Mouse (Mus musculus): ENCODE results near the gene Zfp873.
"Not testable (repeated sequence)": the region's sequence is repeated elsewhere in the genome, so short reads cannot be mapped to it uniquely, and the experiment has no call there.

Zfp873 gene

DNA sequence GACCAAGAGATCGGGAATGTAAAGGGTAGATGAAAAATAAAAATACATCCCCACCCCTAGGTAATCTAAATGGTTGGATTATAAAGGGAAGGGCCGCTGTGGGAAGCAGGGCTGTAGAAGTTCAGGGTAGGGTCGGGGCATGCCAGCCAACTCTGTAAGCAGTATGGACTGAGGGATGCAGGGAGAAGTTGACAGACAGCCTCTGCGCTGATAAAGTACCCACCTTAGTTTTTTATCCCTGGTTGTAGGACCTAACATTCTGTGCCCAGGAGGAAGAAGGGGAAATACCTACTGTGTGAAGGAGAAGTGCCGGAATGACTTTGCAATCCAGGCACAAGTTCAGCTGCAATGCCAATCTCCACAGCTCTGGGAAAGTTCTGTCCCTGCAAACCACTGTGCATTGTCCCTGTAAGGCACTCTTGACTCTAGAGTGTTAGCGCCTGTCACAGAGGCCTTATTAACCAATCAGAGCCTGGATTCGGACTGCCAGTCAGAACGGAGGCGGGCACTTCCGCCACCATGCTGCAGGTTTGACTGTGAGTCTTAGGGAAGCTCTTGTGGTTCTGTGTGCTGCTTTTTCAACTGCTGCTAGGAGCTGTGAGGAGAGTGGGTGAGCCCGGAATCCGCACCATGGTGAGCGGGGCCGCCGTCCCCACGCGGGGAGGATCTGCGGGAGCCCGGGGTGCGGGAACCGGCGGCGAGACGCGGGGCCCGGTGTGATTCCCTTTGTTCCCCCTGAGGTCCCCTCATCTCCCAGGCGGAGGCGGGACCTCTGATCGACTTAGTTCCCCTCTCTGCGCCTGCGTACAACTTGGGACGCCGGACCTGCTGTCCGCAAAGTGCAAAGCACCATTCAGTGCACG is at the start of gene Zfp873:
TSS of gene Zfp873 (plus strand) at position 527 of the 863 bp plus-strand sequence.
- no peak for TF ChIP-seq GATA4 (IDR thresholded peaks at IDR 0.05; ENCODE audit: insufficient replicate concordance, low read length)

DNA sequence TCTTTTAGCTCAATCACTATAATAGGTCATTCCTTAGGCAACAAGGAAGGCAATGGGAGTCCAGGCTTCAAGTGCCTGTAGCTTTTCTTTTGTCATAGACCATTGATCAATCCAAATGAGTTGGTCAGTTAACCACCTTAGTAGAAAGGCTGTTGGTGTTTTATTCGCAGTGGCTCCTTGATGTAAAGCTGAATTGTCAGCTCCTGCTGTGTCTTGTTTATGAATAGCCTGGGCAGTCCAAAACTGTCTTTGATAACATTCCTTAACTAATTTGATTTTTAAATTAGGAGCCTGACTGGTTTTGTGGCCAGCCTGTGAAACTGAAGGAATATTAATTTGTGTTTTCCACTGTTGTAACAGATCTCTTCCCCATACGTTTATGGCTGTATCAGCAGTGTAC is 5.7 kb upstream of the Zfp873 start:
- TF ChIP-seq GATA4 (IDR thresholded peaks at IDR 0.05; ENCODE audit: insufficient replicate concordance, low read length), result no peak

DNA sequence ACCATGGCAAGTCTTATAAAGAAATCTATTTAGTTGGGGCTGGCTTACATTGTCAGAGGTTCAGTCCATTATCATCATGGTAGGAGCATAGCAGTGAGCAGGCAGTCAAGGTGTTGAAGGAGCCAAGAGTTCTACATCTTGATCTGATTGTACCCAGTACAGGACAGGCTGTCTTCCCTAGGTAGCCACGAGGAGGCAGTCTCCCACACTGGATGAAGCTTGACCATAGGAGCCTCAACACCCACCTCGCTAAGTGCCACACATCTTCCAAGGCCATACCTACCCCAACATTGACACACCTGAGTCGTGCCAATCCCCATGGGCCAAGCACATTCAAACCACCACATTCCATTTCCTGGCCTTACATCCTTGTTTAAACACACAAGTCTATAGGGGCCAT is 1.3 kb upstream of the Zfp873 start:
- no peak for TF ChIP-seq GATA4 (IDR thresholded peaks at IDR 0.05; ENCODE audit: insufficient replicate concordance, low read length)

DNA sequence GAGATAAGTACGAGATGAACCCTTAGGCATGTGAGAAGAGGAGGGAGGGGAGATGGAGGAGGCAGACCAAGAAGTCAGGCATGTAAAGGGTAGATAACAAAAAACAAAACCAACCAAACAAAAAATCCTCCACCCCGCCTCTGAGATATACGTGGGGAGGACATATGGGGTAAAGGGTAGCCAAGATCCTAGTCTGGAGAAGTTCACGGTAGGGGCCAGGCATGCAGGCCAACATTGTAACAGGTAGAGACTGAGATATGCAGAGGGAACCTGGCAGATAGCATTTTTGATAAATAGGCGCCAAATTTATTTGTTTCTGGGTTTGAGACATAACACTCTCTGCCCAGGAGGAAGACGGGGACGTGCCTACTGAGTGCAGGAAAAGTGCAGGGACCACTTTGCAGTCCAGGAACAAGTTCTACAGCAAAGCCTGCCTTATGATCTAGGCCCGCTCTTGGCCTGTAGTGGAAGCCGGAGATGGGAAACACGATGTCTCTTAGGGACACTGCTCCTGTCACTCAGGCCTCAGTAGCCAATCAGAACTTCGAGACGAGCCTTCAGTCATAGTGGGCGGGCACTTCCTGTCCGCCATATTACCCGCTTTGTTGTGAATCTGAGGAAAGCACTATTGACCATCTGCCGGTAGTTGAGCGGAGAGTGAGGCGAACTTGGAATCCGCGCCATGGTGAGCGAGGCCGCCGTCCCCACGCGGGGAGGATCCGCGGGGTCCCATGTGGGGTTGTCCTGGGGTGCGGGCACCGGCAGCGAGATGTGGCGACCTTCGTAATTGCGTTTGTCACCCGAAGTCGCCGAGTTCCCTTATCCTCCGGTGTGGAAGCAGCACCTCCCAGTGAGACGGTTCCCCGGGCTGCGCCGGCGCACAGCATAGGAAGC is 35.1 kb downstream of the Zfp873 start, which contains the start of gene BC024063:
TSS of gene BC024063 (plus strand) at position 626 of the 894 bp plus-strand sequence.
- not testable (repeated sequence) for TF ChIP-seq GATA4 (IDR thresholded peaks at IDR 0.05; ENCODE audit: insufficient replicate concordance, low read length)
